Mouse (Mus musculus) bone marrow, adult 2 months (tissue): ENCODE data around the gene Eif2d.

ENCODE experiments used
- CTCF ChIP-seq: fragments of 200-500 bp; IDR thresholded peaks from 2 replicates; pipeline ENCODE4 v1.5.1; 2011; ENCODE audit warnings: low read length, control low read depth; ENCODE audit not compliant: control insufficient read depth, insufficient read depth
- POLR2A ChIP-seq: fragments of 200-500 bp; IDR thresholded peaks from 2 replicates; pipeline ENCODE4 v1.6.1; 2011; ENCODE audit warnings: low read depth, mild to moderate bottlenecking, control low read depth, low read length, borderline replicate concordance; ENCODE audit not compliant: control insufficient read depth

DNA sequence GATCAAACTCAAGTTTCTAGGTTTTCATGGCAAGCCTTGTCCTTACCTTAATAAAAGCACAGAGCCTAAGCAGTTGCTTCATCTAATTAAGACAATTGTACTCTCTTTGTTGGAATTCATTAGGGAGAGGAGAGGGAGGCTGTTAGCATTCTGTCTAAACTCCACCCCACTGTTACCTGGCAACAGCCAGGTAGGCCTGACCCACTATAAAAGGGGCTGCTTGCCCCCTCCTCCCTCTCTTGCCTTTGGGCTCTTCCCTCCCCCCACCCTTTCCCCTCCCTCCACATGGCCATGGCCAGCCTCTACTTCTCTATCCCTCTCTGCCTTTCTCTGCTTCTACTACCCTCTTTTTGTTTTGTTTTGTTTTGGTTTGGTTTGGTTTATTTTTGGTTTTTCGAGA, 3.5 kb upstream of the Eif2d start:
- TF ChIP-seq POLR2A (no peak), CTCF (no peak)
